13 mouse cellular contexts compared by ENCODE assay signal in genomic region chr2:134481174-134481573, GRCm38 (mm10).
"Had no signal": no experiment of that assay in that cellular context is flagged by ENCODE, and none has a peak within 500 bp of the region (broad histone marks: within the 10 kb centered on the region; RNA-seq: fewer than 3 reads in every experiment).

No protein-coding gene starts in this region.

- H3K4me3 ChIP-seq: heart, embryonic 10.5 days; heart, embryonic 12.5 days; heart, embryonic 13.5 days; heart, embryonic 15.5 days; hindbrain, embryonic 10.5 days; hindbrain, embryonic 12.5 days; hindbrain, embryonic 13.5 days; hindbrain, embryonic 15.5 days; intestine, embryonic 15.5 days; kidney, embryonic 15.5 days; layer of hippocampus, adult 2 months had no signal

- H3K27me3 ChIP-seq: heart, embryonic 12.5 days; heart, embryonic 13.5 days; heart, embryonic 15.5 days; hindbrain, embryonic 12.5 days; hindbrain, embryonic 13.5 days; intestine, embryonic 15.5 days; kidney, embryonic 15.5 days had no signal

- H3K36me3 ChIP-seq: heart, embryonic 10.5 days; heart, embryonic 12.5 days; heart, embryonic 13.5 days; heart, embryonic 15.5 days; hindbrain, embryonic 10.5 days; hindbrain, embryonic 12.5 days; hindbrain, embryonic 13.5 days; hindbrain, embryonic 15.5 days; intestine, embryonic 15.5 days; kidney, embryonic 15.5 days had no signal

- H3K4me2 ChIP-seq: heart, embryonic 11.5 days; heart, embryonic 12.5 days; heart, embryonic 13.5 days; heart, embryonic 15.5 days; hindbrain, embryonic 12.5 days; hindbrain, embryonic 13.5 days; hindbrain, embryonic 14.5 days; hindbrain, embryonic 15.5 days; intestine, embryonic 15.5 days; kidney, embryonic 15.5 days had no signal
